Mouse (Mus musculus) central nervous system, embryonic 14 days (tissue): ENCODE data around the gene Meig1. TPM values are rescaled to one million over a fixed set of nuclear protein-coding genes. Genes with fewer than 3 reads are reported as not detected.

Experiments
- polyA plus RNA-seq: library from polyadenylated mRNA; depleted of rRNA; stranded (reverse); fragments of >200 nt; gene quantifications from 2 replicates; pipeline ENCODE4 v1.2.3, GENCODE M21; 2012; rRNA removed

The Meig1 gene
- polyA plus RNA-seq: 1.4 and 1.6 TPM in 2 replicates

DNA sequence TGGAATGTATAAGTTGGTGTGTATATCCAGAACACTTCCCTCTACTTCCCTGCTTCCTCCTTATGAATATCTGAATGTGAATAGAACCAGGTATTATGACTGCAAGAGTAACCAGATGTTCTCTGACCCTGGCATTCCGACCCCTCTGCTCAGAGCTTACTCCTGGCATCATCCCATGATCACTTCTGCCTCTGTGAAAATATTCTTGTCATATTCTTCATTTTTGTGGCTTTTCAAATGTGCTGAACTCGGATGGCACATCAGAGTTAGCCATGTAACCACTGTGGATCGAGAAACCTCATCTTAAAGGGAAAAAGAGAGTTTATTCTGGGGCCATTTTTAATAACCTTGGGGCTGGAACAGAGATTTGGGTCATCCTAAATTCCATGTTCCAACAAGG, at the start of gene Meig1:
Meig1 (minus strand) TSS at position 101 of the 400 bp plus-strand sequence.

GRCm38 (mm10) chr2:3423841-3424578, 1.6 kb upstream of the Meig1 start, which contains the start of gene Dclre1c:
TSS of gene Dclre1c (plus strand) at chr2:3424131.

DNA sequence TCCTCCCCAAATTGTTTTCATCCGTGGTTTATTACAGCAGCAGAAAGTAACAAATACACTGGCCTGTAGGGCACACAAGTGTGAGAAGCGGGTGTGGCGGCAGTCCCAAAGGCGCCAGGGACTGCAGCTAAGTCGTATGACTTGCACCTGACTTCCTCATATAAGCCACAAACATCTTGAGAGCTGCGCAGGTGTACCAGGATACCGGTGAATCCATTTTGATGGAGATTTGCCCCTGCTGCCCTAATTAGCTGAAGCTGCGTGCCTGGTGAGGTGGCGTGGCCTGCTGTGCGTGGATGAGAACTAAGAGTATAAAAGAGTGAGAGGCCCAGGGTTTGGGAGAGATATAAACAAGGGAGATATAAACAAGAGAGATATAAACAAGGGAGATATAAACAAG, 25.3 kb downstream of the Meig1 start, which contains the start of gene Olah:
Olah (minus strand) TSS at position 101 of the 400 bp plus-strand sequence.

Other genes with a start within 250 kb of the Meig1 start
- 31.2 and 34.4 TPM in 2 replicates for gene Nmt2, start 138.4 kb downstream of the Meig1 start, polyA plus RNA-seq
- gene Rpp38, start 90.0 kb downstream of the Meig1 start, polyA plus RNA-seq: 12.8 and 14.3 TPM in 2 replicates
- 1.3 and 1.4 TPM in 2 replicates for gene Acbd7, start 86.5 kb downstream of the Meig1 start, polyA plus RNA-seq
- 0.05 TPM in 1 of 2 replicates, not detected in the other for gene Olah, start 25.4 kb downstream of the Meig1 start, polyA plus RNA-seq
- gene Dclre1c, start 1.5 kb upstream of the Meig1 start, polyA plus RNA-seq: 13.7 and 15.2 TPM in 2 replicates
- 9.2 and 12.3 TPM in 2 replicates for gene Suv39h2, start 52.4 kb upstream of the Meig1 start, polyA plus RNA-seq
- gene Gm45902, start 90.1 kb upstream of the Meig1 start, polyA plus RNA-seq: 6.8 and 7.7 TPM in 2 replicates
- 73.5 and 79.9 TPM in 2 replicates for gene Hspa14, start 90.2 kb upstream of the Meig1 start, polyA plus RNA-seq
- 0.32 and 0.44 TPM in 2 replicates for gene Cdnf, start 90.4 kb upstream of the Meig1 start, polyA plus RNA-seq
- 30.2 and 38.9 TPM in 2 replicates for gene Fam107b, start 147.8 kb upstream of the Meig1 start, polyA plus RNA-seq